Mouse (Mus musculus): ENCODE results near the gene Klk11. TPM values are rescaled to one million over a fixed set of nuclear protein-coding genes. Genes with fewer than 3 reads are reported as not detected.

The Klk11 gene
- total and polyA plus RNA-seq, 3 experiments = not detected

GRCm38 (mm10) chr7:43785286-43785685 is 10.9 kb downstream of the Klk11 start:
- no peak for DNase-seq (ENCODE audit: low spot score)
- Histone ChIP-seq H3K36me3 (replicated peaks) (no peaks in the 10 kb centered on the region), H3K9me3 (replicated peaks) (peaks cover 10% of the 10 kb centered on the region), H3K4me3 (ENCODE audit: low read depth, low read length) (no peak overlapping the region), H3K27me3 (ENCODE audit: insufficient read depth, low read length) (no peaks in the 10 kb centered on the region; the same call in 1 of the 2 replicates), H3K4me1 (ENCODE audit: insufficient read depth, low read depth, low read length) (0 out of 2 replicates have a peak, but pooled peaks cover 2% of the 10 kb centered on the region)
- no peak for ATAC-seq (ENCODE audit: extremely low read depth, insufficient number of reproducible peaks, low FRiP score, poor library complexity, severe bottlenecking)
- TF ChIP-seq TAL1 (conservative IDR thresholded peaks at IDR 0.05; ENCODE audit: low read depth, low read length) (no peak), GATA1 (IDR thresholded peaks at IDR 0.05; ENCODE audit: borderline replicate concordance, low read length) (no peak), GATA2 (IDR thresholded peaks at IDR 0.05; ENCODE audit: borderline replicate concordance, low read depth, low read length) (no peak), POLR2AphosphoS5 (IDR thresholded peaks at IDR 0.05; ENCODE audit: insufficient replicate concordance, low read depth, low read length) (no peak), CTCF (IDR thresholded peaks at IDR 0.05; ENCODE audit: low read depth, low read length) (no peak)

- Histone ChIP-seq H3K4me1 (ENCODE audit: insufficient read depth, low read depth, low read length) (no peaks in the 10 kb centered on the region), H3K4me3 (ENCODE audit: low read depth, low read length) (no peak overlapping the region), H3K36me3 (replicated peaks) (no peaks in the 10 kb centered on the region), H3K27me3 (ENCODE audit: insufficient read depth, low read length) (no peaks in the 10 kb centered on the region), H3K9me3 (replicated peaks) (peaks cover 3% of the 10 kb centered on the region)
- TF ChIP-seq POLR2AphosphoS5 (IDR thresholded peaks at IDR 0.05; ENCODE audit: insufficient replicate concordance, low read depth, low read length) (no peak), CTCF (IDR thresholded peaks at IDR 0.05; ENCODE audit: low read depth, low read length) (no peak), GATA1 (IDR thresholded peaks at IDR 0.05; ENCODE audit: borderline replicate concordance, low read length) (no peak), GATA2 (IDR thresholded peaks at IDR 0.05; ENCODE audit: borderline replicate concordance, low read depth, low read length) (no peak)
- ATAC-seq (ENCODE audit: extremely low read depth, insufficient number of reproducible peaks, low FRiP score, poor library complexity, severe bottlenecking) (no peak), DNase-seq (ENCODE audit: low spot score) (no peak)
Measured at GRCm38 (mm10) chr7:43788096-43788495, 13.7 kb downstream of the Klk11 start.

DNA sequence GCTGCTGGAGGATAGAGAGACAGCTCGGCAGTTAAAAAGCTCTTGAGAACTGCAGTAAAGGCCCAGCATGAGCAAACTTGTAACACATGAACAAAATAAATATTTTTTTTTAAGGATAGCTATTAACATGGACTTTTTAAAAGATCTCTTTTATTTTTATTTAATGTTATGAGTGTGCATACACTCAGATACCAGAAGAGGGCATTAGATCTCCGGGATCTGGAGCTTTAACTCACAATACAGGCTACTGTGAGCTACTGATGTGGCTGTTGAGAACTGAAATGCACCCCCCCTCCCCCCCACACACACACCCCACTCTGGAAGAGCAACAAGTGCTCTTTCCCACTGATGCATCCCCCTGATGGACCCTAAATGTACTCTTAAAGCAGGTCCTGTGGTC is 14.9 kb downstream of the Klk11 start:
- Histone ChIP-seq H3K4me3 (ENCODE audit: low read depth, low read length) (no peak overlapping the region), H3K27me3 (ENCODE audit: insufficient read depth, low read length) (no peaks in the 10 kb centered on the region), H3K4me1 (ENCODE audit: insufficient read depth, low read depth, low read length) (no peaks in the 10 kb centered on the region), H3K9me3 (replicated peaks) (no peaks in the 10 kb centered on the region), H3K36me3 (replicated peaks) (no peaks in the 10 kb centered on the region)
- no peak for TF ChIP-seq TAL1 (conservative IDR thresholded peaks at IDR 0.05; ENCODE audit: low read depth, low read length)
- TF ChIP-seq GATA2 (IDR thresholded peaks at IDR 0.05; ENCODE audit: borderline replicate concordance, low read depth, low read length) = no peak
- no peak for TF ChIP-seq GATA1 (IDR thresholded peaks at IDR 0.05; ENCODE audit: borderline replicate concordance, low read length)
- TF ChIP-seq CTCF (IDR thresholded peaks at IDR 0.05; ENCODE audit: low read depth, low read length) = no peak
- TF ChIP-seq POLR2AphosphoS5 (IDR thresholded peaks at IDR 0.05; ENCODE audit: insufficient replicate concordance, low read depth, low read length) = no peak
- no peak for ATAC-seq (ENCODE audit: extremely low read depth, insufficient number of reproducible peaks, low FRiP score, poor library complexity, severe bottlenecking)
- no peak for DNase-seq (ENCODE audit: low spot score)

- TF ChIP-seq GATA1 (IDR thresholded peaks at IDR 0.05; ENCODE audit: borderline replicate concordance, low read length) = no peak
- TF ChIP-seq TAL1 (conservative IDR thresholded peaks at IDR 0.05; ENCODE audit: low read depth, low read length) = no peak
- TF ChIP-seq CTCF (IDR thresholded peaks at IDR 0.05; ENCODE audit: low read depth, low read length) = no peak
- TF ChIP-seq POLR2AphosphoS5 (IDR thresholded peaks at IDR 0.05; ENCODE audit: insufficient replicate concordance, low read depth, low read length) = no peak
- TF ChIP-seq GATA2 (IDR thresholded peaks at IDR 0.05; ENCODE audit: borderline replicate concordance, low read depth, low read length) = no peak
- ATAC-seq (ENCODE audit: extremely low read depth, insufficient number of reproducible peaks, low FRiP score, poor library complexity, severe bottlenecking) (no peak), DNase-seq (ENCODE audit: low spot score) (no peak)
- Histone ChIP-seq H3K9me3 (replicated peaks) (no peaks in the 10 kb centered on the region), H3K4me1 (ENCODE audit: insufficient read depth, low read depth, low read length) (no peaks in the 10 kb centered on the region), H3K4me3 (ENCODE audit: low read depth, low read length) (no peak within 1 kb of the TSS), H3K36me3 (replicated peaks) (no peaks in the 10 kb centered on the region), H3K27me3 (ENCODE audit: insufficient read depth, low read length) (no peaks in the 10 kb centered on the region)
Measured at GRCm38 (mm10) chr7:43791591-43791990, 17.2 kb downstream of the Klk11 start, which contains the start of gene Klk9. Klk9 (plus strand) TSS chr7:43791891.

DNA sequence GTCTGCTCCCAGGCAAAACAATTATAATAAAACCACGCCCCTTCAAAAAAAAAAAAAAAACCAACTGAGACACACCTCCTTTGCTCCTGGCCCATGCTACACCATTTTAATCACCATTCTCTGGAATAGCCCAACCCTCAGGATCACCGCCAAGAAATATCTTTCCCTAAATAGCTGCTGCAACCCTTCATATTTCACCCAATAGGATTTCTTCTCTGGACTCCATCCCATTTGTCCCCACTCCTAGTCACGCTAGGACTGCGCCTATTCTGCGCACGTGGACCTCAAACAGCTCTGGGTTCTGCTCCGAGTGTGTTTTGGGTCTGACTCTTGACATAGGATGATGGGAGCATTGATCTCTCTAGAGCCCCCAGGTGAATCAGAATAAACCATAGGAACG is 22.0 kb downstream of the Klk11 start:
- Histone ChIP-seq H3K36me3 (replicated peaks) (no peaks in the 10 kb centered on the region), H3K9me3 (replicated peaks) (no peaks in the 10 kb centered on the region), H3K4me1 (ENCODE audit: insufficient read depth, low read depth, low read length) (no peaks in the 10 kb centered on the region), H3K27me3 (ENCODE audit: insufficient read depth, low read length) (no peaks in the 10 kb centered on the region), H3K4me3 (ENCODE audit: low read depth, low read length) (no peak overlapping the region)
- TF ChIP-seq POLR2AphosphoS5 (IDR thresholded peaks at IDR 0.05; ENCODE audit: insufficient replicate concordance, low read depth, low read length) (no peak), CTCF (IDR thresholded peaks at IDR 0.05; ENCODE audit: low read depth, low read length) (no peak)
- ATAC-seq (ENCODE audit: extremely low read depth, insufficient number of reproducible peaks, low FRiP score, poor library complexity, severe bottlenecking) (no peak), DNase-seq (ENCODE audit: low spot score) (no peak)

GRCm38 (mm10) chr7:43797333-43797769 is 22.9 kb downstream of the Klk11 start, which contains the start of gene Klk8:
Klk8 (plus strand) TSS chr7:43797577.
- Histone ChIP-seq H3K4me1 (ENCODE audit: insufficient read depth, low read depth, low read length) (no peaks in the 10 kb centered on the region), H3K36me3 (replicated peaks) (no peaks in the 10 kb centered on the region), H3K4me3 (ENCODE audit: low read depth, low read length) (no peak within 1 kb of the TSS), H3K9me3 (replicated peaks) (no peaks in the 10 kb centered on the region), H3K27me3 (ENCODE audit: insufficient read depth, low read length) (no peaks in the 10 kb centered on the region)
- TF ChIP-seq POLR2AphosphoS5 (IDR thresholded peaks at IDR 0.05; ENCODE audit: insufficient replicate concordance, low read depth, low read length) (no peak), TAL1 (conservative IDR thresholded peaks at IDR 0.05; ENCODE audit: low read depth, low read length) (no peak), GATA2 (IDR thresholded peaks at IDR 0.05; ENCODE audit: borderline replicate concordance, low read depth, low read length) (no peak)
- DNase-seq (ENCODE audit: low spot score) (no peak), ATAC-seq (ENCODE audit: extremely low read depth, insufficient number of reproducible peaks, low FRiP score, poor library complexity, severe bottlenecking) (no peak)
